Mouse (Mus musculus): ENCODE measurements at regions not wholly inside any gene's neighbourhood (a gene's known extent, or its start where the extent isn't known, plus 50 kb on each side); places are given as distances from the start of the nearest gene placed in this dataset.

DNA sequence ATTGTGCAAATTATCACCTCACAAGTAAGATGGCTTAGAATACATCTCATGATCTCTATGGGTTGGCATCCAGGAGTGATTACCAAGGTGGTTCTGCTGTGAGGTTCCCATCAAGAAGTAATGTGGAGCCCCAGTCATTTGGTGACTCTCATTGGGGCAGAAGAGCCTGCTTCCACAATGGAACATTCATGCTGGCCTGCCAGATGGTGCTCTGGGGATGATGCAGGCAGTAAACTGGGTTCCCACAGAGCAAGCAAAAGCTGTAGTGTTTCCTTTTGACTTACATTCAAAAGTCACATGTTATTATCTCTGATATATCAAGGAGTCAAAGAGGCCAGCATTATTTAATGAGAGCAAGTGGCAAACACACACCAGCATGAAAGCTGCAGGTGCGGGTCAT lies 360.4 kb downstream of the Pik3r1 start:
- H3K27me3 ChIP-seq (ENCODE audit: control insufficient read depth, insufficient read depth, low read length), result no peaks in the 10 kb centered on the region
- H3K4me2 ChIP-seq (replicated peaks; ENCODE audit: low read depth, low read length), result no peak overlapping the region
- no peaks in the 10 kb centered on the region for H3K9me3 ChIP-seq (ENCODE audit: control insufficient read depth, low read length)
- no peak overlapping the region for H3K27ac ChIP-seq (ENCODE audit: low read depth, low read length)
- 93% methylated on average over 1 of the region's 1 CpGs for WGBS
- no peaks in the 10 kb centered on the region for H3K36me3 ChIP-seq (ENCODE audit: control insufficient read depth, insufficient read depth, low read length)
- ATAC-seq (ENCODE audit: low FRiP score, low TSS enrichment), result no peak
- no peaks in the 10 kb centered on the region for H3K4me1 ChIP-seq (ENCODE audit: control insufficient read depth, insufficient read depth, low read length)
- H3K9ac ChIP-seq (ENCODE audit: low read depth, low read length), result no peak overlapping the region
- H3K4me3 ChIP-seq (ENCODE audit: low read length), result no peak overlapping the region

- Histone ChIP-seq H3K4me3 (ENCODE audit: low read length) (no peak overlapping the region), H3K9ac (ENCODE audit: low read depth, low read length) (no peak overlapping the region), H3K9me3 (ENCODE audit: control insufficient read depth, low read length) (no peaks in the 10 kb centered on the region), H3K36me3 (ENCODE audit: control insufficient read depth, insufficient read depth, low read length) (no peaks in the 10 kb centered on the region), H3K4me1 (ENCODE audit: control insufficient read depth, insufficient read depth, low read length) (no peaks in the 10 kb centered on the region), H3K27ac (ENCODE audit: low read depth, low read length) (no peak overlapping the region), H3K4me2 (replicated peaks; ENCODE audit: low read depth, low read length) (no peak overlapping the region), H3K27me3 (ENCODE audit: control insufficient read depth, insufficient read depth, low read length) (no peaks in the 10 kb centered on the region)
- ATAC-seq (ENCODE audit: low FRiP score, low TSS enrichment), result no peak
- WGBS, result 92% methylated on average over 5 of the region's 5 CpGs
Measured at GRCm38 (mm10) chr13:101373581-101374189, 394.3 kb downstream of the Pik3r1 start.

DNA sequence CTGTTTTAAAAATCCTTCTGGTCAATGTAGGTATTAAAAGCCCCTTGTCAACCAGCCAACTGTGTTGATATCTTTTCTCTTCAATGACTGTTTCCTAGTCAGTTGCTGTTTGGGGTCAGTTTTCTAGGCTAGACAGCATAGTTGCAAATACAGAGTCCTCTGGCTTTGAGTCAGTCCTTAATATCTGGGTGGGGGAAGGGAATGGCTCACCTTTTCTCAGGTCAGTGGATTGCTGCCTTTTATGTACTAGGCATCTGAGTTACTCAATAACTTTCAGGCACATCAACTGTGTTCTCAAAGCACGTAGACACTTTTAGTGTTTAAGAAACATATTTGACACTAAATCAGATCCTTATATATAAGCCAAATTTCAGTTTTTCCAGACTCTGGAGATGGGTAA lies 396.1 kb downstream of the Pik3r1 start:
- Histone ChIP-seq H3K4me1 (ENCODE audit: control insufficient read depth, insufficient read depth, low read length) (no peaks in the 10 kb centered on the region), H3K9me3 (ENCODE audit: control insufficient read depth, low read length) (no peaks in the 10 kb centered on the region), H3K9ac (ENCODE audit: low read depth, low read length) (no peak overlapping the region), H3K27ac (ENCODE audit: low read depth, low read length) (no peak overlapping the region), H3K36me3 (ENCODE audit: control insufficient read depth, insufficient read depth, low read length) (no peaks in the 10 kb centered on the region), H3K4me2 (replicated peaks; ENCODE audit: low read depth, low read length) (no peak overlapping the region), H3K4me3 (ENCODE audit: low read length) (no peak overlapping the region), H3K27me3 (ENCODE audit: control insufficient read depth, insufficient read depth, low read length) (no peaks in the 10 kb centered on the region)
- whole genome bisulfite sequencing, result 67% methylated on average over 1 of the region's 1 CpGs
- ATAC-seq (ENCODE audit: low FRiP score, low TSS enrichment), result no peak

DNA sequence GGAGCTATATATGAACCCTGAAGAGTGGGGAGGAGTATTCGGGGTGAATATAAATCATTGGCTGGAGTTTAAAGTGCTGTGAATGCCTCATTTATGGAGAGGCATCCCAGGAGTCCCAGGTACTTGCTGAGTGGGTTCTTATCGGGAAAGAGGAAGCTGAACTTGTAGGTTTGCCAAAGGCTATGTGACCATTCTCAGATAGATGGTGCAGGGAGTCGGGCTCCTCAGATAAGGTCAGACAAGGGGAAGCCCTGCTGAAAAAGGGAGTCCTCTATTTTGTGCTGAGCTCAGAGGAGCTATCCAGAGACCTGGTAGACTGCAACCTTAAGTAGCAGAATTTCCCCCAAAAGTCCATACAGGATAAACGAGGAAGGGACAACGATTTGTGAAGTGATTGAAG lies 399.8 kb downstream of the Pik3r1 start:
- Histone ChIP-seq H3K27me3 (ENCODE audit: control insufficient read depth, insufficient read depth, low read length) (no peaks in the 10 kb centered on the region), H3K4me3 (ENCODE audit: low read length) (no peak overlapping the region), H3K36me3 (ENCODE audit: control insufficient read depth, insufficient read depth, low read length) (no peaks in the 10 kb centered on the region), H3K9ac (ENCODE audit: low read depth, low read length) (no peak overlapping the region), H3K4me1 (ENCODE audit: control insufficient read depth, insufficient read depth, low read length) (no peaks in the 10 kb centered on the region), H3K4me2 (replicated peaks; ENCODE audit: low read depth, low read length) (no peak overlapping the region), H3K9me3 (ENCODE audit: control insufficient read depth, low read length) (no peaks in the 10 kb centered on the region), H3K27ac (ENCODE audit: low read depth, low read length) (no peak overlapping the region)
- WGBS, result 57% methylated on average over 5 of the region's 5 CpGs
- ATAC-seq (ENCODE audit: low FRiP score, low TSS enrichment), result no peak

GRCm38 (mm10) chr13:101355363-101355762 lies 412.7 kb downstream of the Pik3r1 start:
- Histone ChIP-seq H3K36me3 (ENCODE audit: control insufficient read depth, insufficient read depth, low read length) (no peaks in the 10 kb centered on the region), H3K4me2 (replicated peaks; ENCODE audit: low read depth, low read length) (no peak overlapping the region), H3K27ac (ENCODE audit: low read depth, low read length) (no peak overlapping the region), H3K9ac (ENCODE audit: low read depth, low read length) (no peak overlapping the region), H3K9me3 (ENCODE audit: control insufficient read depth, low read length) (no peaks in the 10 kb centered on the region), H3K4me3 (ENCODE audit: low read length) (no peak overlapping the region), H3K27me3 (ENCODE audit: control insufficient read depth, insufficient read depth, low read length) (no peaks in the 10 kb centered on the region), H3K4me1 (ENCODE audit: control insufficient read depth, insufficient read depth, low read length) (no peaks in the 10 kb centered on the region)
- no peak for ATAC-seq (ENCODE audit: low FRiP score, low TSS enrichment)
- 96% methylated on average over 3 of the region's 3 CpGs for WGBS

GRCm38 (mm10) chr13:101351123-101351522 lies 416.9 kb downstream of the Pik3r1 start:
- H3K4me2 ChIP-seq (replicated peaks; ENCODE audit: low read depth, low read length), result no peak overlapping the region
- WGBS, result 78% methylated on average over 4 of the region's 4 CpGs
- H3K4me3 ChIP-seq (ENCODE audit: low read length), result no peak overlapping the region
- no peaks in the 10 kb centered on the region for H3K36me3 ChIP-seq (ENCODE audit: control insufficient read depth, insufficient read depth, low read length)
- no peak overlapping the region for H3K9ac ChIP-seq (ENCODE audit: low read depth, low read length)
- no peak overlapping the region for H3K27ac ChIP-seq (ENCODE audit: low read depth, low read length)
- H3K27me3 ChIP-seq (ENCODE audit: control insufficient read depth, insufficient read depth, low read length), result no peaks in the 10 kb centered on the region
- H3K4me1 ChIP-seq (ENCODE audit: control insufficient read depth, insufficient read depth, low read length), result no peaks in the 10 kb centered on the region
- ATAC-seq (ENCODE audit: low FRiP score, low TSS enrichment), result no peak
- no peaks in the 10 kb centered on the region for H3K9me3 ChIP-seq (ENCODE audit: control insufficient read depth, low read length)

- Histone ChIP-seq H3K4me3 (ENCODE audit: low read length) (no peak overlapping the region), H3K27me3 (ENCODE audit: control insufficient read depth, insufficient read depth, low read length) (no peaks in the 10 kb centered on the region), H3K4me1 (ENCODE audit: control insufficient read depth, insufficient read depth, low read length) (no peaks in the 10 kb centered on the region), H3K36me3 (ENCODE audit: control insufficient read depth, insufficient read depth, low read length) (no peaks in the 10 kb centered on the region), H3K9ac (ENCODE audit: low read depth, low read length) (no peak overlapping the region), H3K27ac (ENCODE audit: low read depth, low read length) (no peak overlapping the region), H3K9me3 (ENCODE audit: control insufficient read depth, low read length) (no peaks in the 10 kb centered on the region), H3K4me2 (replicated peaks; ENCODE audit: low read depth, low read length) (no peak overlapping the region)
- 93% methylated on average over 2 of the region's 2 CpGs for WGBS
- no peak for ATAC-seq (ENCODE audit: low FRiP score, low TSS enrichment)
Measured at GRCm38 (mm10) chr13:101349354-101349753, 418.7 kb downstream of the Pik3r1 start.

- no peaks in the 10 kb centered on the region for H3K36me3 ChIP-seq (ENCODE audit: control insufficient read depth, insufficient read depth, low read length)
- WGBS, result 82% methylated on average over 3 of the region's 3 CpGs
- no peak overlapping the region for H3K9ac ChIP-seq (ENCODE audit: low read depth, low read length)
- H3K27ac ChIP-seq (ENCODE audit: low read depth, low read length), result no peak overlapping the region
- no peaks in the 10 kb centered on the region for H3K4me1 ChIP-seq (ENCODE audit: control insufficient read depth, insufficient read depth, low read length)
- no peak for ATAC-seq (ENCODE audit: low FRiP score, low TSS enrichment)
- no peaks in the 10 kb centered on the region for H3K27me3 ChIP-seq (ENCODE audit: control insufficient read depth, insufficient read depth, low read length)
- H3K9me3 ChIP-seq (ENCODE audit: control insufficient read depth, low read length), result no peaks in the 10 kb centered on the region
- no peak overlapping the region for H3K4me3 ChIP-seq (ENCODE audit: low read length)
- H3K4me2 ChIP-seq (replicated peaks; ENCODE audit: low read depth, low read length), result no peak overlapping the region
Measured at GRCm38 (mm10) chr13:101338280-101338872, 429.6 kb downstream of the Pik3r1 start.

GRCm38 (mm10) chr13:101318621-101319020 lies 449.4 kb downstream of the Pik3r1 start:
- no peak overlapping the region for H3K9ac ChIP-seq (ENCODE audit: low read depth, low read length)
- H3K4me2 ChIP-seq (replicated peaks; ENCODE audit: low read depth, low read length), result no peak overlapping the region
- no peaks in the 10 kb centered on the region for H3K36me3 ChIP-seq (ENCODE audit: control insufficient read depth, insufficient read depth, low read length)
- H3K9me3 ChIP-seq (ENCODE audit: control insufficient read depth, low read length), result no peaks in the 10 kb centered on the region
- ATAC-seq (ENCODE audit: low FRiP score, low TSS enrichment), result no peak
- H3K27ac ChIP-seq (ENCODE audit: low read depth, low read length), result no peak overlapping the region
- 54% methylated on average over 4 of the region's 4 CpGs for WGBS
- no peaks in the 10 kb centered on the region; the same call in 1 of the 2 replicates for H3K4me1 ChIP-seq (ENCODE audit: control insufficient read depth, insufficient read depth, low read length)
- no peaks in the 10 kb centered on the region for H3K27me3 ChIP-seq (ENCODE audit: control insufficient read depth, insufficient read depth, low read length)
- H3K4me3 ChIP-seq (ENCODE audit: low read length), result no peak overlapping the region
